Mouse (Mus musculus): Measurements from ENCODE around the gene A630001G21Rik. TPM values are rescaled to one million over a fixed set of nuclear protein-coding genes. Genes with fewer than 3 reads are reported as not detected.

Gene A630001G21Rik
- polyA plus RNA-seq, 1 experiment from 2014 or later = 2.3 TPM

DNA sequence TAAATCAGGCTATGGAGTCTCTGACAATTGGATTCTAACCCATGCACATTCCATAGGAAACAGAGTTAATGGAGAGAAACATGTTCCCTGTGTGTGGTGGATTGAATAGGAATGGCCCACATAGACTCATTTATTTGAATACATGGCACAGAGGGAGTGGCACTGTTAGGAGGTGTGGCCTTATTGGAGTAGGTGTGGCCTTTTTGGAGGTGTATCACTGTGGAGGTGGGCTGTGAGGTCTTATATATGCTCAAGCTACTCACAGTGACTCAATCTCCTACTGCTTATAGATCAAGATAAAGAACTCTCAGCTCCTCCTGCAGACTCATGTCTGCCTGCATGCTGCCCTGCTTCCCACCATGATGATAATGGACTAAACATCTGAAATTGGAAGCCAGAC, 63.9 kb downstream of the A630001G21Rik start:
- Histone ChIP-seq H3K9me3 (ENCODE audit: control insufficient read depth, low read length) (no peaks in the 10 kb centered on the region), H3K4me1 (replicated peaks; ENCODE audit: control insufficient read depth, insufficient read depth, low read length) (no peaks in the 10 kb centered on the region), H3K27ac (ENCODE audit: low read depth, low read length) (no peak overlapping the region), H3K4me2 (replicated peaks; ENCODE audit: low read depth, low read length) (no peak overlapping the region), H3K4me3 (ENCODE audit: low read depth, low read length) (no peak overlapping the region), H3K27me3 (ENCODE audit: control insufficient read depth, insufficient read depth, low read length) (no peaks in the 10 kb centered on the region), H3K9ac (ENCODE audit: low read depth, low read length) (no peak overlapping the region), H3K36me3 (ENCODE audit: control insufficient read depth, insufficient read depth, low read length) (no peaks in the 10 kb centered on the region)
- DNase-seq (ENCODE audit: low spot score) (no peak), ATAC-seq (ENCODE audit: low FRiP score) (no peak)

DNA sequence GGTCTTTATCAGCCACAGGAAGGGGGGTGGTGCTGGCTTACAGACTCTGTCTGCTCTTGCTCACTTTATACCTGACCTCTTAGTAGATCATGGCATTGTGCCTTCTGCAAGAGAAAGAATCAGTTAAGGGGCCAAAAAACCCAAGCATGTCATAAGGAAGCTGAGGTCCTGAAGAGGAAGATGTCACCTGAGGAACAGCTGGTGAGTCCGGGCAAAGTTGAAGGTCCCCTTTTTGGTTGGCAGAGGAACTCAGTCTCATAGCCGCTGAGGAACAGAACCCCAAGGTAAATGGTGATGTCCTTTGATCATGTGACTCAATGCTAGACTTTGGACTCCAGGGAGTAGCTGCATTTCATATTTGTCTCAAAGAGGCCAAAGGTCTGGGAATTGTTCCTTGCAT, 71.7 kb downstream of the A630001G21Rik start:
- ATAC-seq (ENCODE audit: low FRiP score) = no peak
- H3K27ac ChIP-seq (ENCODE audit: low read depth, low read length) = no peak overlapping the region

DNA sequence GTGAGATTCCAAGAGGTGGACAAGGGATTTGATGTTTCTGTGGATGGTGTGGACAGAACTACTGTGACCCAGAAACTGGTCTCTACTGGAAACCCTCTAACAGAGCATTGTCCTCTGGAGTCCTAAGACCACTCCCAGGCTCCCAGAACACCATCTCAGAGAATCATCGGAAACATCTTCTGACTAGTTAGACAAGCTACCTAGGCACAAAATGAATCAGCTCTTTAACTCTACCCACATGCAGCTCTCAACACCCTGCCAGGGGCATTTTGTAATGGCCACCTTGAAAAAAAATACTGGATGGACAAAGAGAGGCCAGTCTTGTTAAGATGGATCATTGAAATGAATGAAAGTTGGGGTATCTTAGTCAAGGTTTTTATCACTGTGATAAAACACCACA, 72.9 kb downstream of the A630001G21Rik start:
- Histone ChIP-seq H3K9ac (ENCODE audit: low read depth, low read length) (no peak overlapping the region), H3K27me3 (ENCODE audit: control insufficient read depth, insufficient read depth, low read length) (no peaks in the 10 kb centered on the region), H3K4me2 (replicated peaks; ENCODE audit: low read depth, low read length) (no peak overlapping the region), H3K9me3 (ENCODE audit: control insufficient read depth, low read length) (no peaks in the 10 kb centered on the region), H3K4me3 (ENCODE audit: low read depth, low read length) (no peak overlapping the region), H3K36me3 (ENCODE audit: control insufficient read depth, insufficient read depth, low read length) (no peaks in the 10 kb centered on the region), H3K4me1 (replicated peaks; ENCODE audit: control insufficient read depth, insufficient read depth, low read length) (no peaks in the 10 kb centered on the region), H3K27ac (ENCODE audit: low read depth, low read length) (no peak overlapping the region)
- ATAC-seq (ENCODE audit: low FRiP score) (no peak), DNase-seq (ENCODE audit: low spot score) (no peak)
- 94% methylated on average over 1 of the region's 1 CpGs for WGBS

More for the DNA sequence above, 71.7 kb downstream of the A630001G21Rik start:
- Histone ChIP-seq H3K36me3 (ENCODE audit: control insufficient read depth, insufficient read depth, low read length) (no peaks in the 10 kb centered on the region), H3K4me3 (ENCODE audit: low read depth, low read length) (no peak overlapping the region), H3K4me2 (replicated peaks; ENCODE audit: low read depth, low read length) (no peak overlapping the region), H3K27me3 (ENCODE audit: control insufficient read depth, insufficient read depth, low read length) (no peaks in the 10 kb centered on the region), H3K9ac (ENCODE audit: low read depth, low read length) (no peak overlapping the region), H3K4me1 (replicated peaks; ENCODE audit: control insufficient read depth, insufficient read depth, low read length) (no peaks in the 10 kb centered on the region), H3K9me3 (ENCODE audit: control insufficient read depth, low read length) (no peaks in the 10 kb centered on the region)
- no peak for DNase-seq (ENCODE audit: low spot score)
- 87% methylated on average over 2 of the region's 2 CpGs for WGBS

DNA sequence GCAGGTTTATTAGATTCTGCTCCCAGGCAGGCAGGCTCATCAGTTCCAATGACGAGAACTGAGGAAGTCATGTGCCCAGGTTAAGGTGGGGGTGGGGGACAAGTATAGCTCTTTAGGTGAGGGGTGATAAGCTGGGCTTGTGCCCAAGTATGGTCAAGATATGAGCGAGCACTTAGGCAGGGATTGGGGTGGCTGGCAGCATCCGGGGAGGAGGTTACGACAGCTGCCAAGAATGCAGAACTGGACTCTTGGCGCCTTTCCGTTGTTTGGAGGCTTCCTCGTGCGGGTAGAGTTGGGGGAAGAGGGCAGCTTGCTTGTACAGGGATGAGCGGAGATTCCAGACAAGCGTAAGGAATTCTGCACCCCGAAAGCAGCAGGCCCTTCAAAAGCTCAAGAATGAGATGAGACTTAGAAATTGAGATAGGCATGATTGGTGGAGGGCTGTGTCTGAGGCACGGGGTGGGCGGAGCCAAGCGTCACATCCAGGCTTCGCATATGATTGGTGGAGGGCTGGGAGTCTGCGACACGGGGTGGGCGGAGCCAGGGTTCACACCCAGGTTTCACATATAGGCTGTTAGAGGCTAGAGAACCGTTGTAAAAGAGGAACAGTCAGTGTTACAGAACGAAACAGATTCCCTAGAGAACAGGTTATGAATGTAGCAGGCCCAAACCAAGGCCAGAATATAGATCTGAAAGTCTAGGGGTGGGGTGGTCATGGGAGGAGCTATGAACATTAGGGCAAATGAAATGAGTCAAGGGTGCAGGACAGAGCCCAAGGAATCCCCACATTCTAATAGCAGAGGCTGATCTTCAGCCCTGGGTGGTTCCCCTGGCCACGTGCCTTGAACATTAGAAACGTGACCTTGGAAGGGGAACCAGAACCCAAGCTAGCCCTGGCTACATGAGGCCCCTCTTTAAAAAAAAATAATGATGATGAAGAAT, 74.9 kb downstream of the A630001G21Rik start:
- no peaks in the 10 kb centered on the region for H3K27me3 ChIP-seq (ENCODE audit: control insufficient read depth, insufficient read depth, low read length)
- H3K4me3 ChIP-seq (ENCODE audit: low read depth, low read length) = peak overlapping the region; percentile 26
- no peak overlapping the region for H3K9ac ChIP-seq (ENCODE audit: low read depth, low read length)
- H3K4me1 ChIP-seq (replicated peaks; ENCODE audit: control insufficient read depth, insufficient read depth, low read length) = no peaks in the 10 kb centered on the region
- 24% methylated on average over 22 of the region's 22 CpGs for WGBS
- no peaks in the 10 kb centered on the region for H3K36me3 ChIP-seq (ENCODE audit: control insufficient read depth, insufficient read depth, low read length)
- no peaks in the 10 kb centered on the region for H3K9me3 ChIP-seq (ENCODE audit: control insufficient read depth, low read length)
- H3K4me2 ChIP-seq (replicated peaks; ENCODE audit: low read depth, low read length) = peak overlapping the region; percentile 38
- peak; percentile 98 for ATAC-seq (ENCODE audit: low FRiP score)
- peak; percentile 86 for DNase-seq (ENCODE audit: low spot score)
- no peak overlapping the region for H3K27ac ChIP-seq (ENCODE audit: low read depth, low read length)

DNA sequence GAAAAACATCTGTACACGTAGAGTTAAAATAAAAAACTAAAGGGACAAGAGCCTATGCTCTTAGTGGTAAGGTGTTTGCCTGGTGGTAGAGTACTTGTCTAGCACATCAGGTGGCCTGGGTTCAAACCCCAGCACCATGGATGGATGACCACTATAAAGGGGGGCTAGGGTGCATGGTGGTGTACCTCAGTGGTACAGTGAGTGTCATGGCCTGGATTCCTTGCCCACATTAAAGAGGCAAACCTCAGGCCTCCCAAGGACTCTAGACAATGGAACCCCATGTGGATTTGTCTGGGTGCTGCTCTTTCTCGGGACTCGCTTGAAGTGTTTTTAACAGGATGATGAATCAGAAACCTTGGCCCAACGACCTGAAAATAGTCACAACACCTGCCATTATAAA, 75.9 kb downstream of the A630001G21Rik start:
- H3K4me1 ChIP-seq (replicated peaks; ENCODE audit: control insufficient read depth, insufficient read depth, low read length) = no peaks in the 10 kb centered on the region
- ATAC-seq (ENCODE audit: low FRiP score) = no peak
- H3K9me3 ChIP-seq (ENCODE audit: control insufficient read depth, low read length) = no peaks in the 10 kb centered on the region
- H3K36me3 ChIP-seq (ENCODE audit: control insufficient read depth, insufficient read depth, low read length) = no peaks in the 10 kb centered on the region
- H3K4me2 ChIP-seq (replicated peaks; ENCODE audit: low read depth, low read length) = no peak overlapping the region
- H3K27ac ChIP-seq (ENCODE audit: low read depth, low read length) = no peak overlapping the region
- WGBS = 82% methylated on average over 4 of the region's 4 CpGs
- no peak overlapping the region for H3K4me3 ChIP-seq (ENCODE audit: low read depth, low read length)
- no peaks in the 10 kb centered on the region for H3K27me3 ChIP-seq (ENCODE audit: control insufficient read depth, insufficient read depth, low read length)
- no peak for DNase-seq (ENCODE audit: low spot score)
- H3K9ac ChIP-seq (ENCODE audit: low read depth, low read length) = no peak overlapping the region

DNA sequence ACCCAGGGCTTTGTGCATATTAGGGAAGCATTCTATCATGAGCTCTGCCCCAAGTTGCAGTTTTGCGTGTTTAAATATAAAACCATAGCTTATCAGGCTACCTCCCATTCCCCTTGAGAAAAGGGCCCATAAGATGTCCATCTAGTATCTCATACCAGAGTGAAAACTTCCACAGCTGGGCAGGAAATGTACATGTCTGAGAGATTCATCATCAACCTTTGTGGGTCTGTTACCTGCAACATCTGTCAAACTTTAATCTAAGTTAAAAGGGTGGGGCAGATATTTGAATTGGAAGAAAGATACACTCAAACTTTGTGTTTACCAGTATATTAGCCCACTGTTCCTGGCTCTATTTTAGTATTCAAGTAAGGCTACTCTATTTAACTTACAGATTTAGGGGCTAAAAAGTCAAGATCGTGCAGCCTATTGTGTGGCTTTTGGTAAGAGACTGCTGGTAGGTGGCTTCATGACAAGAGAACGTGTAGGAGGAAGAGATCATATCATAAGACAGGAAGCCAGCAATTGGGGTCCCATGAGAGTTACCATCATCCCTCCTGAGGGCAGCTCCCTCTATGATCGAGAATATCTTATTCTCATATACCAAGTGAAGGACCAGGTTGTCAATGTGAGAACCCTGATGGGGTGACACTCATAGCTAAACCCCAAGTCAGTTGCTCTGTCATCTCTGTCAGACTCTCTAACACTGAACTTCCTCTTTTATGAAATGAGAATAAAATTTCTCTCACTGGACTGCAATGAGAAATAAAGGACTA, 80.5 kb downstream of the A630001G21Rik start:
- no peaks in the 10 kb centered on the region for H3K4me1 ChIP-seq (replicated peaks; ENCODE audit: control insufficient read depth, insufficient read depth, low read length)
- ATAC-seq (ENCODE audit: low FRiP score) (no peak), DNase-seq (ENCODE audit: low spot score) (no peak)
- no peak overlapping the region for H3K4me3 ChIP-seq (ENCODE audit: low read depth, low read length)
- no peaks in the 10 kb centered on the region for H3K27me3 ChIP-seq (ENCODE audit: control insufficient read depth, insufficient read depth, low read length)
- H3K4me2 ChIP-seq (replicated peaks; ENCODE audit: low read depth, low read length) = no peak overlapping the region
- no peak overlapping the region for H3K27ac ChIP-seq (ENCODE audit: low read depth, low read length)
- no peaks in the 10 kb centered on the region for H3K9me3 ChIP-seq (ENCODE audit: control insufficient read depth, low read length)
- H3K9ac ChIP-seq (ENCODE audit: low read depth, low read length) = no peak overlapping the region
- 90% methylated on average over 4 of the region's 4 CpGs for WGBS
- H3K36me3 ChIP-seq (ENCODE audit: control insufficient read depth, insufficient read depth, low read length) = no peaks in the 10 kb centered on the region

DNA sequence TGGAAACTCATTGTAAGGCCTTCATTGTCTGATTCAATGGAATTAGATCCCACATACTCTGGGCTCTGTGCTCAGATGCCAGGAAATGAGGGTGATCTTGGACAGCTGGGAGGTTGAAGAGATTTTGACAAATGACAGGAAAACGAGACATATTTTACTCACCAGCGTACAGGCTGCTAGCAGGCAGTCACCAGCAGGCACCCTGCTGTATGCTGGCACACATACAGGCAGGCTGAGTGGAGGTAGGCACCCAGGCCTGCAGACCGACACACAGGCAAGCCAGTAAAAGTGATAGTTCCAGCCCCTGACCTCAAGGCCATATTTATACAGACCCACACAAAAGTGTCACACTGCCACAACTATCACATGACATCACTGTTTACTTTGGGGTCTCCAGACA, 82.8 kb downstream of the A630001G21Rik start:
- Histone ChIP-seq H3K9ac (ENCODE audit: low read depth, low read length) (no peak overlapping the region), H3K4me2 (replicated peaks; ENCODE audit: low read depth, low read length) (no peak overlapping the region), H3K27ac (ENCODE audit: low read depth, low read length) (no peak overlapping the region), H3K36me3 (ENCODE audit: control insufficient read depth, insufficient read depth, low read length) (no peaks in the 10 kb centered on the region), H3K4me3 (ENCODE audit: low read depth, low read length) (no peak overlapping the region), H3K4me1 (replicated peaks; ENCODE audit: control insufficient read depth, insufficient read depth, low read length) (no peaks in the 10 kb centered on the region), H3K9me3 (ENCODE audit: control insufficient read depth, low read length) (no peaks in the 10 kb centered on the region), H3K27me3 (ENCODE audit: control insufficient read depth, insufficient read depth, low read length) (no peaks in the 10 kb centered on the region)
- no peak for DNase-seq (ENCODE audit: low spot score)
- WGBS = 83% methylated on average over 3 of the region's 3 CpGs
- ATAC-seq (ENCODE audit: low FRiP score) = no peak

DNA sequence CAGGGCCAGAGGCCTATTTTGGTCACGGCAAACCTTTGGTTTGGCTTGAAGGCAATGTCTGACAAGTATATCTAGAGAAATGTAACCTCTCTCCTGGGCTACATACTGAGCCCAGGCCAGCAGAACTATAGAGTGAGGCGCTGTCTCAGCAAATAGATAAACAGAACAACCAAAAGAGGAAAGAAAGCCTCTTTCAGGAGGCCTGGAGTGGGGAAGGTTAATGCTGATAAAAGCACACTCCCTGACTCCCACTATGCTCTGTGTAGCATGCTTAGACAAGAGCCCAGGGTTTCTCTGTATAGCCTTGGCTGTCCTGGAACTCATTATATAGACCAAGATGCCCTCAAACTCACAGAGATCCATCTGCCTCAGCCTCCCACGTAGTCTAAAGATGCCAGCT, 85.2 kb downstream of the A630001G21Rik start:
- Histone ChIP-seq H3K9ac (ENCODE audit: low read depth, low read length) (no peak overlapping the region), H3K4me1 (replicated peaks; ENCODE audit: control insufficient read depth, insufficient read depth, low read length) (no peaks in the 10 kb centered on the region), H3K27ac (ENCODE audit: low read depth, low read length) (no peak overlapping the region), H3K4me2 (replicated peaks; ENCODE audit: low read depth, low read length) (no peak overlapping the region), H3K36me3 (ENCODE audit: control insufficient read depth, insufficient read depth, low read length) (no peaks in the 10 kb centered on the region), H3K9me3 (ENCODE audit: control insufficient read depth, low read length) (no peaks in the 10 kb centered on the region), H3K4me3 (ENCODE audit: low read depth, low read length) (no peak overlapping the region), H3K27me3 (ENCODE audit: control insufficient read depth, insufficient read depth, low read length) (no peaks in the 10 kb centered on the region)
- ATAC-seq (ENCODE audit: low FRiP score) (no peak), DNase-seq (ENCODE audit: low spot score) (no peak)
- 78% methylated on average over 3 of the region's 3 CpGs for WGBS

Measured in hindbrain, embryonic 11.5 days (tissue).